Mouse (Mus musculus): Measurements from ENCODE around the gene Sox4.

DNA sequence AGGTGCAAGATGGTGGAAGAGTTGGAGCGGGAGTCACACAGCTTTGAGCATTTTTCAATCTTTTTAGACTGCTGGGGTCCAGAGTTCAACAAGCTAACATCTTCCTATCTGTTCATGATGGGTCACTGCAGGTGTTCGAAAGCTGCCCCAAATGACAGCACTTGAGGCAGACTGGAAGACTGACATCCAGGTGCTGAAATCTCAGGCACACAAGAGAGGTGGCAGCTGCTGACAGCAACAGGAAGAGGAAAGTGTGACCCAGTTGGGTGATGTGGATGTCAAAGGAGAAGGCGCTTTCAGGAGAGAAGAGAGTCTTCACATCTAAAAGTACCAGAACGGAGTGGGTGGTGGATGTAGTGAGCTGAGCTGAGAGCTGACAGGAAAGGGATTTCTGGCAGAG is 21.5 kb upstream of the Sox4 start:
- TF ChIP-seq CEBPB (IDR thresholded peaks at IDR 0.05; ENCODE audit: insufficient read depth, poor library complexity, severe bottlenecking) (no peak), POLR2A (IDR thresholded peaks at IDR 0.05; ENCODE audit: insufficient read length, low read depth) (no peak), POLR2AphosphoS2 (IDR thresholded peaks at IDR 0.05; ENCODE audit: insufficient read length, low read depth) (no peak), TCF12 (IDR thresholded peaks at IDR 0.05; ENCODE audit: insufficient read depth, poor library complexity, severe bottlenecking) (no peak), MAX (IDR thresholded peaks at IDR 0.05; ENCODE audit: low read depth) (no peak), USF1 (IDR thresholded peaks at IDR 0.05; ENCODE audit: low read depth) (no peak), E2F4 (IDR thresholded peaks at IDR 0.05; ENCODE audit: insufficient read depth) (no peak)
